Mouse (Mus musculus): ENCODE measurements around the gene Npas3.

Gene Npas3

GRCm38 (mm10) chr12:53864436-53865136 is 616.1 kb downstream of the Npas3 start:
- DNase-seq (ENCODE audit: low spot score), result no peak

GRCm38 (mm10) chr12:53865691-53866090 is 617.2 kb downstream of the Npas3 start:
- DNase-seq (ENCODE audit: low spot score), result no peak

GRCm38 (mm10) chr12:53869981-53870380 is 621.5 kb downstream of the Npas3 start:
- no peak for DNase-seq (ENCODE audit: low spot score)

GRCm38 (mm10) chr12:53875226-53875625 is 626.7 kb downstream of the Npas3 start:
- no peak for DNase-seq (ENCODE audit: low spot score)

- DNase-seq (ENCODE audit: low spot score), result no peak
These were observed 628.2 kb downstream of the Npas3 start for GRCm38 (mm10) chr12:53876693-53877092.

GRCm38 (mm10) chr12:53881684-53882083 is 633.2 kb downstream of the Npas3 start:
- no peak for DNase-seq (ENCODE audit: low spot score)

GRCm38 (mm10) chr12:53882863-53883262 is 634.4 kb downstream of the Npas3 start:
- DNase-seq (ENCODE audit: low spot score), result no peak

- no peak for DNase-seq (ENCODE audit: low spot score)
These were observed 640.1 kb downstream of the Npas3 start for GRCm38 (mm10) chr12:53888624-53889023.

- no peak for DNase-seq (ENCODE audit: low spot score)
These were observed 647.4 kb downstream of the Npas3 start for GRCm38 (mm10) chr12:53895909-53896308.

- no peak for DNase-seq (ENCODE audit: low spot score)
These were observed 660.3 kb downstream of the Npas3 start for GRCm38 (mm10) chr12:53908761-53909160.

GRCm38 (mm10) chr12:53910192-53910591 is 661.7 kb downstream of the Npas3 start:
- no peak for DNase-seq (ENCODE audit: low spot score)

- no peak for DNase-seq (ENCODE audit: low spot score)
These were observed 673.7 kb downstream of the Npas3 start for GRCm38 (mm10) chr12:53922153-53922552.

GRCm38 (mm10) chr12:53948826-53949225 is 700.3 kb downstream of the Npas3 start:
- no peak for DNase-seq (ENCODE audit: low spot score)

GRCm38 (mm10) chr12:53962004-53962403 is 713.5 kb downstream of the Npas3 start:
- no peak for DNase-seq (ENCODE audit: low spot score)

- no peak for DNase-seq (ENCODE audit: low spot score)
These were observed 715.1 kb downstream of the Npas3 start for GRCm38 (mm10) chr12:53963534-53963933.

- DNase-seq (ENCODE audit: low spot score), result no peak
These were observed 721.1 kb downstream of the Npas3 start for GRCm38 (mm10) chr12:53969378-53970174.

GRCm38 (mm10) chr12:53970721-53971120 is 722.2 kb downstream of the Npas3 start:
- no peak for DNase-seq (ENCODE audit: low spot score)

GRCm38 (mm10) chr12:53973414-53973813 is 724.9 kb downstream of the Npas3 start:
- DNase-seq (ENCODE audit: low spot score), result no peak

GRCm38 (mm10) chr12:53981575-53982507 is 733.4 kb downstream of the Npas3 start:
- DNase-seq (ENCODE audit: low spot score), result no peak

- DNase-seq (ENCODE audit: low spot score), result no peak
These were observed 735.5 kb downstream of the Npas3 start for GRCm38 (mm10) chr12:53983946-53984345.

- DNase-seq (ENCODE audit: low spot score), result no peak
These were observed 737.7 kb downstream of the Npas3 start for GRCm38 (mm10) chr12:53985851-53986842.
